In genomic region chr2:105525111-105525610, GRCm38 (mm10) we compare ENCODE assay signal across 16 mouse cellular contexts.
"Had no signal": no experiment of that assay in that cellular context is flagged by ENCODE, and none has a peak within 500 bp of the region (broad histone marks: within the 10 kb centered on the region; RNA-seq: fewer than 3 reads in every experiment).

No protein-coding gene starts in this region.

- H3K36me3 ChIP-seq: liver, embryonic 13.5 days; midbrain, embryonic 15.5 days; neural tube, embryonic 13.5 days had no signal

- H3K27me3 ChIP-seq: liver, embryonic 13.5 days had no signal

- DNase-seq: liver, embryonic 13.5 days; lung, adult 2 months; lung, postnatal 14 days; lung, postnatal 4 days; right cerebral cortex, adult 18-20 months; right cerebral cortex, postnatal 14 days; right cerebral cortex, postnatal 4 days; thymus, adult 2 months; thymus, postnatal 14 days; thymus, postnatal 4 days had no signal

- H3K9me3 ChIP-seq: liver, embryonic 13.5 days; midbrain, embryonic 15.5 days; neural tube, embryonic 13.5 days had no signal

- H3K4me1 ChIP-seq: liver, embryonic 13.5 days; midbrain, embryonic 15.5 days had no signal

- H3K9ac ChIP-seq: liver, embryonic 13.5 days; midbrain, embryonic 15.5 days; neural tube, embryonic 13.5 days had no signal

- H3K4me3 ChIP-seq: liver, embryonic 13.5 days; midbrain, embryonic 15.5 days; myocyte; neural tube, embryonic 13.5 days had no signal

- H3K27ac ChIP-seq: kidney, postnatal 0 days; liver, embryonic 13.5 days; midbrain, embryonic 15.5 days; neural tube, embryonic 13.5 days; stomach, postnatal 0 days had no signal

- H3K4me2 ChIP-seq: liver, embryonic 13.5 days; midbrain, embryonic 11.5 days; midbrain, embryonic 15.5 days; neural tube, embryonic 13.5 days had no signal

- ATAC-seq: midbrain, embryonic 15.5 days had no signal
